Mouse (Mus musculus) stomach, embryonic 16.5 days (tissue): ENCODE results near the gene Pafah1b1. TPM values are rescaled to one million over a fixed set of nuclear protein-coding genes. Genes with fewer than 3 reads are reported as not detected.

Experiments used
- ATAC-seq: fragments of 200-750 bp; cut with Nextera tagmentation; 2 replicates; pipeline ENCODE4 v1.8.0; 2017; ENCODE audit warnings: moderate number of reproducible peaks, moderate TSS enrichment; ENCODE audit not compliant: insufficient read depth, low FRiP score
- H3K27ac ChIP-seq: fragments of 300-500 bp; sonication (generic); 2 replicates; pipeline ENCODE4 v1.5.1; 2014; ENCODE audit warnings: low read length
- H3K27me3 ChIP-seq: fragments of 300-500 bp; sonication (generic); 2 replicates; pipeline ENCODE4 v1.6.1; 2014; ENCODE audit warnings: low read length, control low read depth, mixed read lengths; ENCODE audit not compliant: control insufficient read depth, insufficient read depth
- H3K36me3 ChIP-seq: fragments of 300-500 bp; sonication (generic); 2 replicates; pipeline ENCODE4 v1.6.1; 2014; ENCODE audit warnings: low read length; ENCODE audit not compliant: control insufficient read depth, insufficient read depth
- H3K4me1 ChIP-seq: fragments of 300-500 bp; sonication (generic); 2 replicates; pipeline ENCODE4 v1.6.1; 2014; ENCODE audit warnings: low read length, control low read depth, mixed read lengths; ENCODE audit not compliant: control insufficient read depth, insufficient read depth
- H3K4me2 ChIP-seq: fragments of 300-500 bp; sonication (generic); 2 replicates; pipeline ENCODE4 v1.6.1; 2014; ENCODE audit warnings: low read depth, low read length, mixed read lengths
- H3K4me3 ChIP-seq: fragments of 300-500 bp; sonication (generic); replicated peaks from 2 replicates; pipeline ENCODE4 v1.5.1; 2014; ENCODE audit warnings: mild to moderate bottlenecking, low read length
- H3K9ac ChIP-seq: fragments of 300-500 bp; sonication (generic); 2 replicates; pipeline ENCODE4 v1.6.1; 2014; ENCODE audit warnings: low read length
- H3K9me3 ChIP-seq: fragments of 300-500 bp; sonication (generic); replicated peaks from 2 replicates; pipeline ENCODE4 v1.6.1; 2016; ENCODE audit warnings: low read length, control low read depth; ENCODE audit not compliant: control insufficient read depth
- WGBS: fragments of 180-500 bp; shearing (Covaris S2); extraction: QIAGEN DNeasy Blood & Tissue Kit; methylation state at CpG from one replicate; pipeline ENCODE4 v1.1.7; 2014; 5-methylcytosine and 5-hydroxymethylcytosine counted together
- polyA plus RNA-seq: library from polyadenylated mRNA; unstranded; fragments of >200 nt; fragmentation: Nextera tagmentation; extraction: Ambion mirVana; gene quantifications from 2 replicates; pipeline ENCODE4 v1.2.1, GENCODE M21; 2015

The Pafah1b1 gene
- 30.9 and 35.7 TPM in 2 replicates for polyA plus RNA-seq

- under 1% methylated on average over 54 of the region's 56 CpGs for WGBS
- peak; percentile 98 for ATAC-seq
These were observed at the start of gene Pafah1b1 for GRCm38 (mm10) chr11:74724235-74724791. Gene Pafah1b1 (minus strand): TSS chr11:74724670.

DNA sequence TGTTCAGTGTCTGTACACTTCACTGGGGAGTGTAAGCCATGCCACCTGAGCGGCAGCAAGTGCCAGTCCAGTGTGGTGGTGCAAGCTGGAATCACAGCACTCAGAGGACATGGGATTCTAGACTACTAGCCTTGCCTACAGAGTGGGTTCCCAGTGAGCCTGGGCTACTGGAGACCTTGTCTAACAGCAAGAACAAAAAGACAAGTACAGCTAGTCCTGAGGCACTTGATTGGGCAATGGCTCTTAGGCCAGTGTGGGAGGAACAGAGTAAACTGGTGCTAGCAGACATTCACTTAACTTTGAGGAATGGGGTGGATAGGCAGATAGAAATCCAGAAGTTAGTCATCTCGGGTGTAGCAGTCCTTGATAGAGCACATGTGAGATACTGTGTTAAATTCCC is 47.9 kb upstream of the Pafah1b1 start:
- Histone ChIP-seq H3K4me1 (peaks cover 12% of the 10 kb centered on the region), H3K4me2 (no peak overlapping the region), H3K27ac (no peak overlapping the region), H3K27me3 (no peaks in the 10 kb centered on the region), H3K4me3 (no peak overlapping the region), H3K9me3 (no peaks in the 10 kb centered on the region), H3K36me3 (peaks cover 9% of the 10 kb centered on the region), H3K9ac (no peak overlapping the region)
- ATAC-seq, result no peak
- WGBS, result 86% methylated on average over 2 of the region's 2 CpGs

More at GRCm38 (mm10) chr11:74724235-74724791, at the start of gene Pafah1b1:
- Histone ChIP-seq H3K27ac (peak within 1 kb of the TSS; percentile 99), H3K9ac (peak within 1 kb of the TSS; percentile 99), H3K4me3 (peak within 1 kb of the TSS; percentile 100), H3K27me3 (no peaks in the 10 kb centered on the region), H3K36me3 (no peaks in the 10 kb centered on the region), H3K4me1 (peaks cover 14% of the 10 kb centered on the region), H3K9me3 (no peaks in the 10 kb centered on the region), H3K4me2 (peak within 1 kb of the TSS; percentile 87)

GRCm38 (mm10) chr11:74771650-74772049 is 47.2 kb upstream of the Pafah1b1 start:
- peak overlapping the region; percentile 80 for H3K4me2 ChIP-seq
- peaks cover 9% of the 10 kb centered on the region for H3K36me3 ChIP-seq
- no peak overlapping the region for H3K9ac ChIP-seq
- H3K27ac ChIP-seq, result no peak overlapping the region
- ATAC-seq, result no peak
- H3K4me1 ChIP-seq, result peaks cover 12% of the 10 kb centered on the region
- no peaks in the 10 kb centered on the region for H3K9me3 ChIP-seq
- WGBS, result 70% methylated on average over 4 of the region's 4 CpGs
- H3K27me3 ChIP-seq, result no peaks in the 10 kb centered on the region
- peak overlapping the region; percentile 73 for H3K4me3 ChIP-seq

GRCm38 (mm10) chr11:74771234-74771633 is 46.8 kb upstream of the Pafah1b1 start:
- 10% methylated on average over 8 of the region's 8 CpGs for WGBS
- H3K4me1 ChIP-seq, result peaks cover 12% of the 10 kb centered on the region
- ATAC-seq, result no peak
- H3K27me3 ChIP-seq, result no peaks in the 10 kb centered on the region
- peak overlapping the region; percentile 82 for H3K9ac ChIP-seq
- peak overlapping the region; percentile 80 for H3K4me2 ChIP-seq
- no peaks in the 10 kb centered on the region for H3K9me3 ChIP-seq
- H3K36me3 ChIP-seq, result peaks cover 9% of the 10 kb centered on the region
- H3K4me3 ChIP-seq, result peak overlapping the region; percentile 73
- H3K27ac ChIP-seq, result peak overlapping the region; percentile 88

DNA sequence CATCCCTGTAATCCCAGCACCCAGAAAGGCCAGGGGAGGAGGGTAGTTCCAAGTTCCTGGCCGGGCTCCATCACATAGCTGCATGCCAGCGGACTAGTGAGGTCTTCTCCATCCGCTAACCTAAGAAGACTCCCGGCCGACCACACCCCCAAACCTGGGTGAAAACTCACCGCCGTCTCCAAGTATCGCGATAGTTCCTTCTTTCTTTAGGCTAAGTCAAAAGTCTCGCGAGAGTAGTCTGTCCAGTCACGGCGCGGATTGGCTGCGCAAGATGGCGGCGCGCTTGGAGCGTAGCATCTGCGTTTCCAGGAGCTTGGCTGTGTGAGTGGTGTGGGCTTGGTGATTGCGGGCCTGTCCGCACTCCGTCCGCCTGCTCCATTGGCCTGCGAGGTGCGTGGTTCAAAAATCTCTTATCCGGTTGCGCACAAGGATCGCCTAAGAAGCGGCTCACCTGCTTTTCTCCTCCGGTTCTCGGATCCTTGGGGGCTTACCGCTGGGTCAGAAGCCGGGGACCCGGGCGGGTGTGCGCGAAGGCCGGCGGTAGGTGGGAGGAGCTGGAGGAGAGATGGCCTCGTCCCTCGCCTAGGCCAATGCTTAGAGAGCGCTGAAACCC is 46.2 kb upstream of the Pafah1b1 start, which contains the start of gene Mettl16:
Gene Mettl16 (plus strand): TSS at position 236 of the 613 bp plus-strand sequence.
- peak within 1 kb of the TSS; percentile 88 for H3K27ac ChIP-seq
- peak within 1 kb of the TSS; percentile 80 for H3K4me2 ChIP-seq
- H3K9ac ChIP-seq, result peak within 1 kb of the TSS; percentile 82
- H3K4me3 ChIP-seq, result peak within 1 kb of the TSS; percentile 73
- under 1% methylated on average over 43 of the region's 43 CpGs for WGBS
- no peaks in the 10 kb centered on the region for H3K27me3 ChIP-seq
- peaks cover 9% of the 10 kb centered on the region for H3K36me3 ChIP-seq
- no peaks in the 10 kb centered on the region for H3K9me3 ChIP-seq
- H3K4me1 ChIP-seq, result peaks cover 12% of the 10 kb centered on the region
- ATAC-seq, result peak; percentile 97

DNA sequence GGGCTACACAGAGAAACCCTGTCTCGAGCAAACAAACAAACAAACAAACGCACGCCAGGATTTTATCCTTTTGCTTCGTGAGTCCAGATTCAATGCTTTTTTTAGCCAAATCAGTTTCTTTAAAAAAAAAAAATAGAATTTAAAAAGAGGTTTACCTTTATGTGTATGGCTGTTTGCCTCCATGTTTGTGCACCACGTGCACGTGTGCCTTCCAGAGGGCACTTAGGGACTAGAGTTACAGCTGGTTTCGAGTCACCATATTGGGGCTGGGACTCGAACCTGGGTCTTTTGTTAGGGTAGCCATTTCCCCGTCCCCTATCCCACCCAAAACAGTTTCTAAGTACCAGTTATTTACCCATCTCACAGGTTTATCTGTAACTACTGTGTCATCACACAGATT is 45.6 kb upstream of the Pafah1b1 start:
- Histone ChIP-seq H3K9me3 (no peaks in the 10 kb centered on the region), H3K4me3 (peak overlapping the region; percentile 73)
- no peak for ATAC-seq

DNA sequence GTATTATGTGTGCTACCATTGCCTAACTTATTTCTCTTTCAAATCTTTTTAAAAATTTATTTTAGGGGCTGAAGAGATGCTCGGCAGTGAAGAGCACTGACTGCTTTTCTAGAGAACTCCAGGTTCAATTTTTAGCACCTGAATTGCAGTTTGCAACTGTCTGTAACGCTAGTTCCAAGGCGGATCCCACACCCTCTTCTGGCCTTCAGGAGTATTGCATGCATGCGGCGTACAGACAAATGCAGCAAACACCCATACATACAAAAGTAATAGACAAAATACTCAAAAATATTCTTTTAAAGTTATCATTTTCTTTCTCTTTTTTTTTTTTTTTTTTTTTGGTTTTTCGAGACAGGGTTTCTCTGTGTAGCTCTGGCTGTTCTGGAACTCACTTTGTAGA is 43.6 kb upstream of the Pafah1b1 start:
- H3K4me2 ChIP-seq, result no peak overlapping the region
- WGBS, result 38% methylated on average over 6 of the region's 6 CpGs
- H3K27ac ChIP-seq, result no peak overlapping the region
- no peaks in the 10 kb centered on the region for H3K36me3 ChIP-seq
- no peak overlapping the region for H3K9ac ChIP-seq
- no peaks in the 10 kb centered on the region for H3K9me3 ChIP-seq
- H3K27me3 ChIP-seq, result no peaks in the 10 kb centered on the region
- no peak overlapping the region for H3K4me3 ChIP-seq
- ATAC-seq, result no peak
- peaks cover 12% of the 10 kb centered on the region for H3K4me1 ChIP-seq

More for the DNA sequence above, 45.6 kb upstream of the Pafah1b1 start:
- H3K36me3 ChIP-seq, result peaks cover 9% of the 10 kb centered on the region
- H3K27me3 ChIP-seq, result no peaks in the 10 kb centered on the region
- H3K4me2 ChIP-seq, result peak overlapping the region; percentile 68
- 78% methylated on average over 9 of the region's 9 CpGs for WGBS
- H3K9ac ChIP-seq, result peak overlapping the region; percentile 82
- peaks cover 12% of the 10 kb centered on the region for H3K4me1 ChIP-seq
- H3K27ac ChIP-seq, result peak overlapping the region; percentile 61; the same call in 1 of the 2 replicates

GRCm38 (mm10) chr11:74767469-74767868 is 43.0 kb upstream of the Pafah1b1 start:
- Histone ChIP-seq H3K4me3 (no peak overlapping the region), H3K36me3 (no peaks in the 10 kb centered on the region), H3K9me3 (no peaks in the 10 kb centered on the region), H3K4me1 (peaks cover 12% of the 10 kb centered on the region), H3K27ac (no peak overlapping the region), H3K4me2 (no peak overlapping the region), H3K27me3 (no peaks in the 10 kb centered on the region), H3K9ac (no peak overlapping the region)
- WGBS, result 91% methylated on average over 4 of the region's 4 CpGs
- ATAC-seq, result no peak

- H3K4me2 ChIP-seq, result no peak overlapping the region
- no peaks in the 10 kb centered on the region for H3K27me3 ChIP-seq
- WGBS, result 69% methylated on average over 10 of the region's 10 CpGs
- no peaks in the 10 kb centered on the region for H3K36me3 ChIP-seq
- H3K4me3 ChIP-seq, result no peak overlapping the region
- no peaks in the 10 kb centered on the region for H3K4me1 ChIP-seq
- H3K9me3 ChIP-seq, result no peaks in the 10 kb centered on the region
- H3K27ac ChIP-seq, result no peak overlapping the region
- no peak for ATAC-seq
- H3K9ac ChIP-seq, result no peak overlapping the region
These were observed 39.6 kb upstream of the Pafah1b1 start for GRCm38 (mm10) chr11:74763960-74764625.
